Mouse (Mus musculus): ENCODE results near the gene Trmo.

GRCm38 (mm10) chr4:46343596-46344260, 45.5 kb downstream of the Trmo start, which contains the start of gene Foxe1:
- TF ChIP-seq CTCF (IDR thresholded peaks at IDR 0.05; ENCODE audit: borderline replicate concordance, insufficient read depth, low read length) (no peak), POLR2A (IDR thresholded peaks at IDR 0.05; ENCODE audit: low read depth, low read length) (no peak)
